Mouse (Mus musculus): ENCODE measurements around the gene Dst.

GRCm38 (mm10) chr1:34096923-34097322 lies 188.9 kb downstream of the Dst start:
- TF ChIP-seq POLR2A (IDR thresholded peaks at IDR 0.05; ENCODE audit: insufficient read depth, low read depth, low read length) (no peak), CTCF (IDR thresholded peaks at IDR 0.05; ENCODE audit: insufficient read depth, low read depth, low read length) (no peak)
